Mouse (Mus musculus): Measurements from ENCODE around the gene Cct7. TPM values are rescaled to one million over a fixed set of nuclear protein-coding genes. Genes with fewer than 3 reads are reported as not detected.
A peak's percentile ranks its signal among the peaks of the same experiment; 100 is the strongest.

The Cct7 gene
- polyA plus RNA-seq, 1 experiment from 2014 or later: 695 TPM

- whole genome bisulfite sequencing: 68% methylated on average over 5 of the region's 5 CpGs
- H3K36me3 ChIP-seq (ENCODE audit: control insufficient read depth, insufficient read depth, low read length): peaks cover 40% of the 10 kb centered on the region
Observed at GRCm38 (mm10) chr6:85469660-85470430, 18.5 kb downstream of the Cct7 start.

GRCm38 (mm10) chr6:85471962-85472361 lies 20.6 kb downstream of the Cct7 start:
- no peak for DNase-seq (ENCODE audit: low spot score)
- no peak overlapping the region for H3K4me2 ChIP-seq
- no peak overlapping the region for H3K27ac ChIP-seq (ENCODE audit: low read depth, low read length)
- no peaks in the 10 kb centered on the region for H3K9me3 ChIP-seq (ENCODE audit: control insufficient read depth, low read length)
- peaks cover 21% of the 10 kb centered on the region for H3K36me3 ChIP-seq (ENCODE audit: control insufficient read depth, insufficient read depth, low read length)
- H3K4me3 ChIP-seq (ENCODE audit: low read depth, low read length): no peak overlapping the region
- no peak overlapping the region for H3K9ac ChIP-seq (ENCODE audit: low read depth, low read length)
- WGBS: 69% methylated on average over 8 of the region's 8 CpGs
- no peaks in the 10 kb centered on the region for H3K4me1 ChIP-seq (replicated peaks; ENCODE audit: control insufficient read depth, insufficient read depth, low read length)
- peaks cover 2% of the 10 kb centered on the region; the same call in 1 of the 2 replicates for H3K27me3 ChIP-seq (replicated peaks; ENCODE audit: control insufficient read depth, insufficient read depth, low read length)
- ATAC-seq (replicated peaks; ENCODE audit: low FRiP score): no peak

More at GRCm38 (mm10) chr6:85469660-85470430, 18.5 kb downstream of the Cct7 start:
- DNase-seq (ENCODE audit: low spot score) (no peak), ATAC-seq (replicated peaks; ENCODE audit: low FRiP score) (0 out of 2 replicates have a peak, but pooled peaks have one; percentile 22)
- Histone ChIP-seq H3K4me1 (replicated peaks; ENCODE audit: control insufficient read depth, insufficient read depth, low read length) (no peaks in the 10 kb centered on the region), H3K4me2 (no peak overlapping the region), H3K9me3 (ENCODE audit: control insufficient read depth, low read length) (no peaks in the 10 kb centered on the region), H3K9ac (ENCODE audit: low read depth, low read length) (no peak overlapping the region), H3K27ac (ENCODE audit: low read depth, low read length) (no peak overlapping the region), H3K4me3 (ENCODE audit: low read depth, low read length) (no peak overlapping the region), H3K27me3 (replicated peaks; ENCODE audit: control insufficient read depth, insufficient read depth, low read length) (peaks cover 2% of the 10 kb centered on the region; the same call in 1 of the 2 replicates)

- Histone ChIP-seq H3K4me2 (no peak overlapping the region), H3K9me3 (ENCODE audit: control insufficient read depth, low read length) (no peaks in the 10 kb centered on the region), H3K27ac (ENCODE audit: low read depth, low read length) (no peak overlapping the region), H3K36me3 (ENCODE audit: control insufficient read depth, insufficient read depth, low read length) (peaks cover 15% of the 10 kb centered on the region), H3K4me3 (ENCODE audit: low read depth, low read length) (no peak overlapping the region), H3K9ac (ENCODE audit: low read depth, low read length) (no peak overlapping the region), H3K4me1 (replicated peaks; ENCODE audit: control insufficient read depth, insufficient read depth, low read length) (no peaks in the 10 kb centered on the region), H3K27me3 (replicated peaks; ENCODE audit: control insufficient read depth, insufficient read depth, low read length) (peaks cover 5% of the 10 kb centered on the region)
- DNase-seq (ENCODE audit: low spot score): no peak
- ATAC-seq (replicated peaks; ENCODE audit: low FRiP score): no peak
- 54% methylated on average over 5 of the region's 5 CpGs for WGBS
Observed at GRCm38 (mm10) chr6:85472542-85472941, 21.2 kb downstream of the Cct7 start.

DNA sequence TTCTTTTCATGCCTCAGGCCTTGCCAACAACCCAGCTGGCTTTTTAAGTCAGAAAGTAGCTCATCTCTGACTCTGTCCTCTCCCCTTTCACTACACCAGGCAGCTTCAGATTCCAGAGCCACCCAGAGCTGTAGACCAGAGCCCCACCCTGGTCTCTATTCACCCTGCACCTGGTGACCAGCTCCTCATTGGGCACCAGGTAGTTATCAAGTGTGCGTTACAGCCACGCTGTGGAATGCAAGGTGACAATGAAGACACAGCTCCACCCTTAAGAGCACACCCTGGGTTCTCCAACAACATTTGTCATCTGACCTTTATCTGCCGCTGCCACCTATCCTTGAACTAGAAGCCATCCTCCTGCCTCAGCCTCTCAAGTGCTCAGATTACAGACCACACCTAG lies 24.3 kb downstream of the Cct7 start:
- no peak for ATAC-seq (replicated peaks; ENCODE audit: low FRiP score)

DNA sequence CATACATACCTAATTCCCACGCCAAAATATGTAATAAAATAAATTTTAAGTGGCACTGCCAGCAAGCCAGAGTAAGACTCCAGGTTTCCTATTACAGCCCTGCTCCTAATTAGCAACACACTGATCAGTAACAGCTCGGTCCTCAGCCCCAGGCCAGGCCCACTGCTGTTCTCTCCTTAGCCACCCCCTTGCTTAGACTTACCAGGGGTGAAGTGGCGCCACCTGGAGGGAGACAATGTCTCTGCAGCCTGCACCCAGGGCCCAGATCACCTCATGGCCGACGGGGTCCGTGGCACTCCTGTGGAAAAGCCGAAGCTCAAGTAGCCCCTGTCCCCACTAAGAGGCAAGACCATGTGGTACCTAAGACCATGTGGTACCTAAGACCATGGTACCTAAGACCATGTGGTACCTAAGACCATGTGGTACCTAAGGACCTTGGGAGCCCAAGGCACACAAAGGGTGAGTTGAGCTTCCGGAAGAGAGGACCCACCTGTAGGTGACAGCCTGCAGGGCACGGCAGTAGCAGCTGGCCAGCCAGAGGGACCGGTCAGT lies 26.1 kb downstream of the Cct7 start:
- H3K4me3 ChIP-seq (ENCODE audit: low read depth, low read length): no peak overlapping the region
- H3K4me1 ChIP-seq (replicated peaks; ENCODE audit: control insufficient read depth, insufficient read depth, low read length): no peaks in the 10 kb centered on the region
- no peaks in the 10 kb centered on the region for H3K9me3 ChIP-seq (ENCODE audit: control insufficient read depth, low read length)
- DNase-seq (ENCODE audit: low spot score) (no peak), ATAC-seq (replicated peaks; ENCODE audit: low FRiP score) (no peak)
- no peak overlapping the region for H3K4me2 ChIP-seq
- no peak overlapping the region for H3K27ac ChIP-seq (ENCODE audit: low read depth, low read length)
- no peak overlapping the region for H3K9ac ChIP-seq (ENCODE audit: low read depth, low read length)
- WGBS: 29% methylated on average over 10 of the region's 10 CpGs
- H3K36me3 ChIP-seq (ENCODE audit: control insufficient read depth, insufficient read depth, low read length): no peaks in the 10 kb centered on the region
- H3K27me3 ChIP-seq (replicated peaks; ENCODE audit: control insufficient read depth, insufficient read depth, low read length): peaks cover 32% of the 10 kb centered on the region

More for the DNA sequence above, 24.3 kb downstream of the Cct7 start:
- Histone ChIP-seq H3K4me2 (no peak overlapping the region), H3K4me1 (replicated peaks; ENCODE audit: control insufficient read depth, insufficient read depth, low read length) (no peaks in the 10 kb centered on the region), H3K9me3 (ENCODE audit: control insufficient read depth, low read length) (no peaks in the 10 kb centered on the region), H3K4me3 (ENCODE audit: low read depth, low read length) (no peak overlapping the region), H3K36me3 (ENCODE audit: control insufficient read depth, insufficient read depth, low read length) (no peaks in the 10 kb centered on the region), H3K27ac (ENCODE audit: low read depth, low read length) (no peak overlapping the region), H3K9ac (ENCODE audit: low read depth, low read length) (no peak overlapping the region), H3K27me3 (replicated peaks; ENCODE audit: control insufficient read depth, insufficient read depth, low read length) (peaks cover 17% of the 10 kb centered on the region)
- no peak for DNase-seq (ENCODE audit: low spot score)
- 73% methylated on average over 3 of the region's 3 CpGs for WGBS

GRCm38 (mm10) chr6:85478416-85478815 lies 27.1 kb downstream of the Cct7 start:
- H3K9ac ChIP-seq (ENCODE audit: low read depth, low read length): no peak overlapping the region
- no peak overlapping the region for H3K4me2 ChIP-seq
- H3K4me3 ChIP-seq (ENCODE audit: low read depth, low read length): no peak overlapping the region
- peaks cover 37% of the 10 kb centered on the region for H3K27me3 ChIP-seq (replicated peaks; ENCODE audit: control insufficient read depth, insufficient read depth, low read length)
- WGBS: 34% methylated on average over 14 of the region's 14 CpGs
- no peaks in the 10 kb centered on the region for H3K4me1 ChIP-seq (replicated peaks; ENCODE audit: control insufficient read depth, insufficient read depth, low read length)
- H3K36me3 ChIP-seq (ENCODE audit: control insufficient read depth, insufficient read depth, low read length): no peaks in the 10 kb centered on the region
- DNase-seq (ENCODE audit: low spot score): no peak
- no peaks in the 10 kb centered on the region for H3K9me3 ChIP-seq (ENCODE audit: control insufficient read depth, low read length)
- H3K27ac ChIP-seq (ENCODE audit: low read depth, low read length): no peak overlapping the region
- ATAC-seq (replicated peaks; ENCODE audit: low FRiP score): no peak

DNA sequence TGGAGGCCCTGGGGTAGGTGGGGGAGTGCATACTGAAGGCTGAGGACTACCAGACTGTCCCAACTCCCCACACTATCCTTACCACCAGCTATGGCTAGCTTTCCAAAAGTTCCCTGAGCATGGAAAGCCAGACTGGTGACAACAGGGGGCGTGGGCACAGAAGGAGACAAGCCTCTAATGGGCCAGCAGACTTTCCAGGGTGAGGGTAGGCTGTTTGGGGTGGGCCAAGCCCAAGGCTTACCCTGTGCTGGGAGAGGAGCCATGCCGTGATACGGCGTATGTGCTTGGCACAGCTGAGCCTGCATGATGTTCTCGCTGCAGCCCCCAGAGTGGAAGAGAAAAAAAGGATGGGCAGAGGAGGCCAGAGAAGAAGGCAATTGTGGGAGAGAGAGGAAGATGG lies 28.7 kb downstream of the Cct7 start:
- peaks cover 53% of the 10 kb centered on the region for H3K27me3 ChIP-seq (replicated peaks; ENCODE audit: control insufficient read depth, insufficient read depth, low read length)
- H3K4me3 ChIP-seq (ENCODE audit: low read depth, low read length): no peak overlapping the region
- H3K36me3 ChIP-seq (ENCODE audit: control insufficient read depth, insufficient read depth, low read length): no peaks in the 10 kb centered on the region
- no peak overlapping the region for H3K9ac ChIP-seq (ENCODE audit: low read depth, low read length)
- 71% methylated on average over 5 of the region's 5 CpGs for WGBS
- DNase-seq (ENCODE audit: low spot score) (no peak), ATAC-seq (replicated peaks; ENCODE audit: low FRiP score) (no peak)
- no peaks in the 10 kb centered on the region for H3K4me1 ChIP-seq (replicated peaks; ENCODE audit: control insufficient read depth, insufficient read depth, low read length)
- H3K9me3 ChIP-seq (ENCODE audit: control insufficient read depth, low read length): no peaks in the 10 kb centered on the region
- H3K4me2 ChIP-seq: no peak overlapping the region
- no peak overlapping the region for H3K27ac ChIP-seq (ENCODE audit: low read depth, low read length)

DNA sequence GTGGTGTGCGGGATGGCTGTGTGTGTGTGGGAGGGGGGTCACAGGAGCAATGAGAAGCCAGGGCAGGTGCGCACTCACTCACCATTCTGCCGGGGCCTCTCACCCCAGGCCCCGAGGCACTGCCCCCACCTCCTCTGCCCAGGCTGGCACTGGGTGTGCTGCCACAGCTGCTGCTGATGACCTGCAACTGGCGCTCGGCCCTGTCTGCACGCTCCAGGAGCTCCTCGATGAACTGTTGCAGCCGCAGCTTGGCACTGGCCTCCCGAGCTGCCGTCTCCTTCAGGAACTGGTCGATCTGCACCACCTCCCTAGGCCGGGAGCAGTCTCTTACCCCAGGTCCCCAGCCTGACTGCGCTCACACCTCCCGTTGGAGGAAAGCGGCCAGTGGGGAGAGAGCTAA lies 29.4 kb downstream of the Cct7 start:
- DNase-seq (ENCODE audit: low spot score) (no peak), ATAC-seq (replicated peaks; ENCODE audit: low FRiP score) (no peak)
- Histone ChIP-seq H3K4me3 (ENCODE audit: low read depth, low read length) (no peak overlapping the region), H3K4me2 (no peak overlapping the region), H3K9me3 (ENCODE audit: control insufficient read depth, low read length) (no peaks in the 10 kb centered on the region), H3K27ac (ENCODE audit: low read depth, low read length) (no peak overlapping the region), H3K36me3 (ENCODE audit: control insufficient read depth, insufficient read depth, low read length) (no peaks in the 10 kb centered on the region), H3K4me1 (replicated peaks; ENCODE audit: control insufficient read depth, insufficient read depth, low read length) (no peaks in the 10 kb centered on the region), H3K27me3 (replicated peaks; ENCODE audit: control insufficient read depth, insufficient read depth, low read length) (peaks cover 60% of the 10 kb centered on the region), H3K9ac (ENCODE audit: low read depth, low read length) (no peak overlapping the region)
- WGBS: 65% methylated on average over 16 of the region's 16 CpGs

Data from liver, embryonic 11.5 days (tissue).